Mouse (Mus musculus): ENCODE data around the gene Serpinf1. TPM values are rescaled to one million over a fixed set of nuclear protein-coding genes. Genes with fewer than 3 reads are reported as not detected.

The Serpinf1 gene
- total RNA-seq (2021): 12.4 and 23.9 TPM in 2 replicates
- long read RNA-seq, transcript Serpinf1-201 (8 exons, 1,832 nt): major isoform, 275 of 338 reads
- long read RNA-seq, partial matches to known transcripts: 36 of 338 reads
- long read RNA-seq, other reads (novel, unspliced or antisense): 27 of 338 reads

GRCm38 (mm10) chr11:75422013-75422792 lies at the start of gene Serpinf1:
TSS of gene Serpinf1 (minus strand) at chr11:75422701.
- DNase-seq: no peak

GRCm38 (mm10) chr11:75470675-75471074 lies 48.2 kb upstream of the Serpinf1 start:
- DNase-seq: no peak

GRCm38 (mm10) chr11:75469261-75469660 lies 46.8 kb upstream of the Serpinf1 start:
- DNase-seq: no peak

- no peak for DNase-seq
Observed at GRCm38 (mm10) chr11:75468410-75468809, 45.9 kb upstream of the Serpinf1 start.

- DNase-seq: peak; percentile 75
Observed at GRCm38 (mm10) chr11:75467512-75468215, 45.2 kb upstream of the Serpinf1 start.

GRCm38 (mm10) chr11:75466731-75467505 lies 44.4 kb upstream of the Serpinf1 start:
- no peak for DNase-seq

GRCm38 (mm10) chr11:75465051-75465450 lies 42.5 kb upstream of the Serpinf1 start:
- no peak for DNase-seq

- DNase-seq: no peak
Observed at GRCm38 (mm10) chr11:75464417-75464816, 41.9 kb upstream of the Serpinf1 start.

- DNase-seq: no peak
Observed at GRCm38 (mm10) chr11:75463624-75464023, 41.1 kb upstream of the Serpinf1 start.

- DNase-seq: peak; percentile 97
Observed at GRCm38 (mm10) chr11:75462865-75463336, 40.4 kb upstream of the Serpinf1 start.

- peak; percentile 88 for DNase-seq
Observed at GRCm38 (mm10) chr11:75462253-75462783, 39.8 kb upstream of the Serpinf1 start.

- no peak for DNase-seq
Observed at GRCm38 (mm10) chr11:75461743-75462252, 39.3 kb upstream of the Serpinf1 start.

GRCm38 (mm10) chr11:75460844-75461742 lies 38.6 kb upstream of the Serpinf1 start, which contains the start of gene Tlcd2:
TSS of gene Tlcd2 (plus strand) at chr11:75461715.
- peak; percentile 98 for DNase-seq

- DNase-seq: peak; percentile 85
Observed at GRCm38 (mm10) chr11:75460103-75460843, 37.8 kb upstream of the Serpinf1 start.

- no peak for DNase-seq
Observed at GRCm38 (mm10) chr11:75459751-75460102, 37.2 kb upstream of the Serpinf1 start.

- DNase-seq: no peak
Observed at GRCm38 (mm10) chr11:75459141-75459711, 36.7 kb upstream of the Serpinf1 start.

GRCm38 (mm10) chr11:75458628-75459041 lies 36.1 kb upstream of the Serpinf1 start:
- no peak for DNase-seq

GRCm38 (mm10) chr11:75458169-75458568 lies 35.7 kb upstream of the Serpinf1 start:
- DNase-seq: no peak

- no peak for DNase-seq
Observed at GRCm38 (mm10) chr11:75456440-75456871, 34.0 kb upstream of the Serpinf1 start.

Data from adrenal gland, postnatal 25 days (tissue).